Mouse (Mus musculus) brown adipose tissue, adult 24 weeks (tissue): ENCODE measurements around the gene Adamts2. TPM values are rescaled to one million over a fixed set of nuclear protein-coding genes. Genes with fewer than 3 reads are reported as not detected.

Experiments used
- H3K27ac ChIP-seq: fragments of 200-500 bp; replicated peaks from 2 replicates; pipeline ENCODE4 v1.5.1; 2012; ENCODE audit warnings: low read depth, mild to moderate bottlenecking, low read length
- H3K4me1 ChIP-seq: fragments of 200-500 bp; 2 replicates; pipeline ENCODE4 v1.6.1; 2012; ENCODE audit warnings: low read length, mixed read lengths; ENCODE audit not compliant: control insufficient read depth, insufficient read depth, insufficient read length
- H3K4me3 ChIP-seq: fragments of 200-500 bp; 2 replicates; pipeline ENCODE4 v1.5.1; 2012; ENCODE audit warnings: low read depth, mild to moderate bottlenecking, low read length, moderate library complexity; ENCODE audit not compliant: insufficient read depth
- polyA plus RNA-seq: library from polyadenylated mRNA; stranded (reverse); fragments of >200 nt; gene quantifications from 2 replicates; pipeline ENCODE4 v1.2.4, GENCODE M21; 2012; ENCODE audit not compliant: missing spikeins, insufficient read depth, insufficient read length

The Adamts2 gene
- polyA plus RNA-seq, 1 experiment: 6.1 TPM

GRCm38 (mm10) chr11:50672866-50673265, 71.0 kb downstream of the Adamts2 start:
- peaks cover 19% of the 10 kb centered on the region for H3K4me1 ChIP-seq
- H3K27ac ChIP-seq: no peak overlapping the region
- H3K4me3 ChIP-seq: no peak overlapping the region

GRCm38 (mm10) chr11:50673525-50674250, 71.8 kb downstream of the Adamts2 start:
- no peak overlapping the region for H3K4me3 ChIP-seq
- no peak overlapping the region for H3K27ac ChIP-seq

GRCm38 (mm10) chr11:50674390-50674789, 72.5 kb downstream of the Adamts2 start:
- Histone ChIP-seq H3K4me1 (peaks cover 19% of the 10 kb centered on the region), H3K27ac (0 out of 2 replicates have a peak overlapping the region, but pooled peaks have one; percentile 6)

More at GRCm38 (mm10) chr11:50673525-50674250, 71.8 kb downstream of the Adamts2 start:
- peaks cover 19% of the 10 kb centered on the region for H3K4me1 ChIP-seq

GRCm38 (mm10) chr11:50678650-50679049, 76.8 kb downstream of the Adamts2 start:
- Histone ChIP-seq H3K27ac (no peak overlapping the region), H3K4me3 (no peak overlapping the region), H3K4me1 (peaks cover 4% of the 10 kb centered on the region)

More at GRCm38 (mm10) chr11:50674390-50674789, 72.5 kb downstream of the Adamts2 start:
- no peak overlapping the region for H3K4me3 ChIP-seq

GRCm38 (mm10) chr11:50681940-50682339, 80.1 kb downstream of the Adamts2 start:
- no peak overlapping the region for H3K27ac ChIP-seq
- H3K4me1 ChIP-seq: no peaks in the 10 kb centered on the region
- H3K4me3 ChIP-seq: no peak overlapping the region

- Histone ChIP-seq H3K4me1 (no peaks in the 10 kb centered on the region), H3K4me3 (no peak overlapping the region), H3K27ac (no peak overlapping the region)
Observed at GRCm38 (mm10) chr11:50683821-50684220, 81.9 kb downstream of the Adamts2 start.

- Histone ChIP-seq H3K27ac (no peak overlapping the region), H3K4me1 (no peaks in the 10 kb centered on the region), H3K4me3 (no peak overlapping the region)
Observed at GRCm38 (mm10) chr11:50688584-50688983, 86.7 kb downstream of the Adamts2 start.

- H3K4me3 ChIP-seq: no peak overlapping the region
- H3K4me1 ChIP-seq: no peaks in the 10 kb centered on the region
- no peak overlapping the region for H3K27ac ChIP-seq
Observed at GRCm38 (mm10) chr11:50689672-50690071, 87.8 kb downstream of the Adamts2 start.

- no peak overlapping the region for H3K4me3 ChIP-seq
- H3K4me1 ChIP-seq: no peaks in the 10 kb centered on the region
- H3K27ac ChIP-seq: no peak overlapping the region
Observed at GRCm38 (mm10) chr11:50699971-50700370, 98.1 kb downstream of the Adamts2 start.

- no peaks in the 10 kb centered on the region for H3K4me1 ChIP-seq
- no peak overlapping the region for H3K4me3 ChIP-seq
- no peak overlapping the region for H3K27ac ChIP-seq
Observed at GRCm38 (mm10) chr11:50700496-50700895, 98.6 kb downstream of the Adamts2 start.

GRCm38 (mm10) chr11:50703397-50703796, 101.5 kb downstream of the Adamts2 start:
- Histone ChIP-seq H3K4me3 (no peak overlapping the region), H3K27ac (no peak overlapping the region), H3K4me1 (no peaks in the 10 kb centered on the region)

GRCm38 (mm10) chr11:50704511-50704910, 102.6 kb downstream of the Adamts2 start:
- no peaks in the 10 kb centered on the region for H3K4me1 ChIP-seq
- H3K27ac ChIP-seq: no peak overlapping the region
- no peak overlapping the region for H3K4me3 ChIP-seq

GRCm38 (mm10) chr11:50707259-50707658, 105.4 kb downstream of the Adamts2 start:
- Histone ChIP-seq H3K4me3 (no peak overlapping the region), H3K27ac (no peak overlapping the region), H3K4me1 (no peaks in the 10 kb centered on the region)

GRCm38 (mm10) chr11:50713610-50714202, 111.8 kb downstream of the Adamts2 start:
- Histone ChIP-seq H3K4me3 (no peak overlapping the region), H3K27ac (no peak overlapping the region), H3K4me1 (no peaks in the 10 kb centered on the region)

GRCm38 (mm10) chr11:50715091-50715490, 113.2 kb downstream of the Adamts2 start:
- Histone ChIP-seq H3K4me1 (no peaks in the 10 kb centered on the region), H3K4me3 (no peak overlapping the region), H3K27ac (no peak overlapping the region)

GRCm38 (mm10) chr11:50717381-50717897, 115.6 kb downstream of the Adamts2 start:
- H3K27ac ChIP-seq: no peak overlapping the region

More at GRCm38 (mm10) chr11:50717381-50717897, 115.6 kb downstream of the Adamts2 start:
- Histone ChIP-seq H3K4me1 (no peaks in the 10 kb centered on the region), H3K4me3 (no peak overlapping the region)
